Mouse (Mus musculus) spleen, postnatal 36 days (tissue): ENCODE results near the gene Igdcc4.

Source experiments
- DNase-seq, 2 experiments: peaks; one replicate each; pipeline ENCODE4 v3.0.0; 2022; ENCODE audit warnings: low spot score in 2 of 2, mixed read lengths in 1 of 2

Igdcc4 gene

DNA sequence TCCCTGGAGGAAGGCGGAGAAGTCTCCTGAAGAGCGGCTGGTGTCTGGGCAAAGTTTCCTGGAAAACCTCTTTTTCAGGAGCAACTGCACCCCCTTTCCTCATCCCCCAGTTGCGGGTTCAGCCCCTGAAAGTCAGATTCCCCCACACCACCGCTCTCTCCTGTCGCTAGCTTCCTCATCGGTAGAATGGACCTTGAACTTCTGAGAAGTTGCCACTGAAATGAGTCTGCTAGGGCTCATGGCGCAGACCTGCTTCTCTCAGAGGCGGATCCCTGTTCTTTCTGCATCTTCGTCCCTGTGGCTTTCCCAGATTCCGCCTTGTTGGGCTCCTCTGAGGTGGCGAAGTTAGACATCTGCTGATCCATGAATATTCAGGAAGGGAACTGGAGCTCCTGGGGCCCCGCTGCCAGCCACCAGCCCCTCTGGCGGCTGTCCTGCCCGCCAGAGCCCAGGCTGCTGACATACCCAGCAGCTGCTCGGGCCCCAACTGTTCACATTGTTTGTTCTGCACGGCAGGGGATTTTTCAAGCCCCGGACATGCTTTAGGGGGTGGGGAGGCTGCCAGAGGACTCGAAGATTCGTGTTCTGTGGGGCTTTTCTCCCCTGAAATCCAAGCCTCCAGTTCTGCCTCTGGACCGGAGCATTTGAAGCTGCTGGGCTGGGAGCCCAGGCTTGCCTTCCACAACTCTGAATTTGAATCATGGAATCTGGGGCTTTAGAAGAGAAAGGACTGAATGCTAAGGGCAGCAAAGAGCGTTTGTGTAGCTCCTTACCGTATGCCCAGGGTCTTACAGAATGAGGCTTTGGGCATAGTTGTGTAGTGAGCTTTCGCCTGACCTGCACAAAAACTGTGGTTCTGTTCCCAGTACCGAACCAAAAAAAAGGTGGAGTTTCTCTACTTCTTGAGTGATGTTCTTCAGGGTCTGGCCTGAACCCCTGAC is 8.1 kb downstream of the Igdcc4 start:
- no peak for DNase-seq

DNA sequence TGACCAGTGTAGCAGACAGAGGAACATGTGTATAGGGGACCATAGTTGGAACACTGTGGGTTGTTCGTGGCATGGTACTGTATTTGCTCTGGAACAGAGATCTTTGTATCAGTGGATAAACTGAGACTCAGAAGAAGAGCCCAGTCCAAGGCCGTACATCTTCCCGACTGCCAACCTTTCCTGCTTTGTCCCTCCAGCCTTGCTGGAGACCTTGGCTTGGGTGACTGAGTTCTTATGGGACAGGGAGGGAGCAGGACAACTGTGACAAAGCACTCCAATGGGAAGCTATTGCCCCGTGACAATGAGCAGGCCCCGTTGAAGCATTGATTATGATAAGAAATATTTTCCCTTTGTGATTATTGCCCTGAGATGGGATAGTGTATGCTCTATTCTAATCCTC is 10.4 kb downstream of the Igdcc4 start:
- DNase-seq = no peak

DNA sequence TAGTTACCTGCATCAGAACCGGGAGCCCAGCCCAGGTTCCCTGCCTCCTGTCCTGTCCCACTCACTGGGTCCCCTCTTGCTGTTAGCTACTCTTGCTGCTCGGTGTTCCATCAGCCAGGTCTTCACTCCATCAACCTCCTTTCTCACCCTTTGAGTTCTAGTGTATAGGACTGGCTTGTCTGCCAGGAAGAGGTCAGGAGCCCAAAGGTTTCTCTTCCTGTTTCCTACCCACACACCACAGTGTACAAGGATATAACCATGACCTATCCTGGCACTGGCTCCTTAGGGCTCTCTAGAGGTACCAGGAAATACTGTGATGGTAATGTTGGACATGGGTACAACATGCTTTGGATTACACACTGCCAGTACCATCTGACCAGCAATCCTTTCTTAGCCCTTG is 12.4 kb downstream of the Igdcc4 start:
- DNase-seq = no peak

DNA sequence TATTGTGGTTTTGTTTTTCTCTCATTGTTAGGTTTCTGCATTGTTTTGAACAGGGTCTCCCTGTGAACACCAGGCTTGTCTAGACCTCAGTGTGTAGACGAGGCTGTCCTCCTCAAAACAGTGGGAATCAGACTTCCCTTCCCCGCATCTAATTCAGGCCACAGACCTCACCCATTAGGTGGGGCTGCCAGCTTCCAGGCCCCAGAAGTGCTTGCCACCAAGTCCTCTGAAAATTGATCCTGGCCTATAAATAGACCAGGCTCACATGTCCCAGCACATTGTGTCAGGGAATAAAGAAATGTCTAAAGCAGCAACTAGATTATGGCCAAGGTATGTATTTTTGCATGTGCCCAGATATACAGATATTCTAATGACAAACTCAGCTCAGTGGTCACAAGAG is 14.6 kb downstream of the Igdcc4 start:
- DNase-seq = no peak

DNA sequence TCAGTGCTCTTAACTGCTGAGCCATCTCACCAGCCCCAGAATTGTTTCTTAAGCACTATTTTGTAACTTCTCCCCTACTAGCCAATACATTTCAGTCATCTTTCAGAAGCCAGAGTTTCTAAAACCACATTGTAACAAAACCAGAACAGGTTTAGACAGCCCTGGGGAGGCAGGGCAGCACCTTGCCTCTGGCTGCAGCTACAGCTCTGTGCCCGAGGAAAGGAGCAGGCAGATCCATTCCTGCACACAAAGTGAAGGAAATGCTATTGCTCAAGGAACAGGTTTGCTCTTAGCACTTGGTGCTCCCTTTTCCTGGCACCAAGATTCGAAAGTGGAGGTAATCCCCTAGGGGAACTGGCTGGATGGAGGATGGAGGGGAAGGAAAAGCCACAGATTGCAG is 16.2 kb downstream of the Igdcc4 start:
- DNase-seq = no peak

DNA sequence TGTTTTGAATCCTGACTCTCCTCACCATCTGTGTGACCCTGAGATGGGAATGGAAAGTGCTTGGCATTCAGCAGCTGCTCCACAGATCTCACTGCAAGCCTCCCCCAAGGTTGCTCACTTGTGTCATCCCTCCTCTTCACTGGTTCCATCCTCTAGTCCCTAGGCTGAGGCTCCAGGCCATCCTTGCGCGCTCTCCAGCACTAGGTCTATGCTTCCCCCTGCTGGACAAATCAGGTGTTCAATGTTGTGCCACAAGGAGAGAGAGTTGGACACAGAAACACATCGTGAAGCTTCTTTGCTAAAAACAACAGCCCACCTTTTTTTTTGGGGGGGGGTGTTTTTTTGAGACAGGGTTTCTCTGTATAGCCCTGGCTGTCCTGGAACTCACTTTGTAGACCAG is 19.6 kb downstream of the Igdcc4 start:
- DNase-seq = peak; percentile 42 to 48

DNA sequence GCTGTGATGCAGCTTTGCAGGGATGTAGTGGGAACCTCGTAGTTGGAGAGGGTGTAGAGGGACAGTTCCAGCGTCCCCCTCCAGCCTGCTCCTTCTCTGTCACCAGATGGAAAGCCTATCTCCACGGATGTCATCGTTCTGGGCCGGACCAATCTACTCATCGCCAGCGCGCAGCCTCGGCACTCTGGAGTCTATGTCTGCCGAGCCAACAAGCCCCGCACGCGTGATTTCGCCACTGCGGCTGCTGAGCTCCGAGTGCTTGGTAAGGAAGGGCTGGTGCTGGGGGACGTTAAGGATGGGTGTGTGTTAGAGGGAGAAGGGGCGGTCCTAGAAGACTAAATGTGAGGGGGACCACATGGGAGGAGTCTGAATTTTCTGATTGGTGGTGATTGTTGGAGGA is 21.3 kb downstream of the Igdcc4 start:
- no peak for DNase-seq

DNA sequence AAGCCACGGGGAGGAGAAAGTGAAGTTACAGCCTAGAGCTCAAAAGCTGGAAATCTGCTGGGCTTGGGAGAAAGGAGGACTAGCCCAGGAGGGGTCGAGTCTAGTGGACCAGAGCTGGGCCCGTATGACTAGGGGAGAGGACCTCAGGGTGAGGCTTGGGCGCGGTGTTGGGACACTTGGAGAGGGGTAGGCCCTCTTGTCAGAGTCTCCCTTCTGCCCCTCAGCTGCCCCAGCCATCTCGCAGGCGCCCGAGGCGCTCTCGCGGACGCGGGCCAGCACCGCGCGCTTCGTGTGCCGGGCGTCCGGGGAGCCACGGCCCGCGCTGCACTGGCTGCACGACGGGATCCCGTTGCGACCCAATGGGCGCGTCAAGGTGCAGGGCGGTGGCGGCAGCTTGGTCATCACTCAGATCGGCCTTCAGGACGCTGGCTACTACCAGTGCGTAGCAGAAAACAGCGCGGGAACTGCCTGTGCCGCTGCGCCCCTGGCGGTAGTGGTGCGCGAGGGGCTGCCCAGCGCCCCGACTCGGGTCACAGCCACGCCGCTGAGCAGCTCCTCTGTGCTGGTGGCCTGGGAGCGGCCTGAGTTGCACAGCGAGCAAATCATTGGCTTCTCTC is 22.4 kb downstream of the Igdcc4 start:
- DNase-seq = peak; percentile 15 to 27

DNA sequence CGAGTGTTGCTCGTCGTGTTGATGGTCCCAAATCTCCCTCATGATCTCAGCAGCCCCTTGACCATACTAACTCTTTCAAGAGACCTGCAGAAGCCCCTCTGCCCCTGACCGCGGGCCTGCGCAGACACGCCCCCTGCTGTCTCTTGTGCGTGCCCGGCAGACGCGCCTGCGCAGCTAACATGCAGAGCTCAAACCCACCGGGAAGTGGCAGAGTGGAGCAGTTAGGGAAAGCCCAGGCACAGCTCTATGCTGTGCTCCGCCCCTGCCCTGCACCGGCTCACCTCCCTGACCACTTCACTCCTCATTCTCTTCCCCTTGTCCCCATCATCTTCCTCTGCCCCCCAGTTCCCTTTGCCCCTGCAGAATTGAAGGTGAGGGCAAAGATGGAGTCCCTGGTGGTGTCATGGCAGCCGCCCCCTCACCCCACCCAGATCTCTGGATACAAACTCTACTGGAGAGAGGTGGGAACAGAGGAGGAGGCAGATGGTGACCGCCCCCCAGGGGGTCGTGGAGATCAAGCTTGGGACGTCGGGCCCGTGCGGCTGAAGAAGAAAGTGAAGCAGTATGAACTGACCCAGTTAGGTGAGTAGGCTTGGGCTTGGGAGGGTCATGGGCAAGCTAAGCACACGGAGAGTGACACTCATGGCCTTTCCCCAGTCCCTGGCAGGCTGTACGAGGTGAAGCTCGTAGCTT is 27.0 kb downstream of the Igdcc4 start:
- DNase-seq = peak; percentile 37 to 51

DNA sequence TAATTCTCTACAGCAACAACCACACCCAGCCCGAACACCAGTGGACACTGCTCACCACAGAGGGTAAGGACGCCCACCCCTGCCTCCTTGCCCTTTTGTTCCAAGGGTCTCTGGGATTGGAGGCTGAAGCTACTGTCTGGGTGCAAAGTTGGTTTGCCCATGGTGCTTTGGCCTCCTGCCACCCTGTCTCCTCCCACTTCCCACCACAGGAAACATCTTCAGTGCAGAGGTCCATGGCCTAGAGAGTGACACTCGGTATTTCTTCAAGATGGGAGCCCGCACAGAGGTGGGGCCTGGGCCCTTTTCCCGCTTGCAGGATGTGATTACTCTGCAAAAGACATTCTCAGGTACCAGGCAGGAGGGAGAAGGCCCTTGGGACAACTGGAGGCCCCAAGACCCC is 30.4 kb downstream of the Igdcc4 start:
- DNase-seq = no peak

DNA sequence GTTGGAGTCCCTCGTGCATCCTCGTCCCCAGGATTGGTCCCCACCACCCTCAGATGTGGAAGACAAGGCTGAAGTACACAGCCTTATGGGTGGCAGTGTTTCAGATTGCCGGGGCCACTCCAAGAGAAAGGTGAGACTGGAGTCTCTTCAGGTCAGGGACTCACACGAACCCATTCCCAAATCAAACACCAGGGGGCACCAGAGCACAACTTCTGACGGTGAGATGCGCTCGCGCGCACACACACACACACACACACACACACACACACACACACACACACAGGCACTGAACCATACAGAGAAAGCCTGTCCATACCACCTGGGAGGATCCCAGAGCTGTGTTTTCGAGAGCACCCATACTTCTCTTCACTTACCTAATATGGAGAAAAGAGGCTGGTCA is 32.5 kb downstream of the Igdcc4 start:
- DNase-seq = peak; percentile 50 to 64

DNA sequence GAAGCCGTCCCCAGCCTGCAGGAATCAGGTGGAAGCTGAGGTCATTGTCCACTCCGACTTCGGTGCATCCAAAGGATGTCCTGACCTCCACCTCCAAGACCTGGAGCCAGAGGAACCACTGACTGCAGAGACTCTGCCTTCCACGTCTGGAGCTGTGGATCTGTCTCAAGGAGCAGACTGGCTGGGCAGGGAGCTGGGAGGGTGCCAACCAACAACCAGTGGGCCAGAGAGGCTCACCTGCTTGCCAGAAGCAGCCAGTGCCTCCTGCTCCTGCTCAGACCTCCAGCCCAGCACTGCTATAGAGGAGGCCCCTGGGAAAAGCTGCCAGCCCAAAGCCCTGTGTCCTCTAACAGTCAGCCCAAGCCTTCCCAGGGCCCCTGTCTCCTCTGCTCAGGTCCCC is 33.8 kb downstream of the Igdcc4 start:
- DNase-seq = no peak

DNA sequence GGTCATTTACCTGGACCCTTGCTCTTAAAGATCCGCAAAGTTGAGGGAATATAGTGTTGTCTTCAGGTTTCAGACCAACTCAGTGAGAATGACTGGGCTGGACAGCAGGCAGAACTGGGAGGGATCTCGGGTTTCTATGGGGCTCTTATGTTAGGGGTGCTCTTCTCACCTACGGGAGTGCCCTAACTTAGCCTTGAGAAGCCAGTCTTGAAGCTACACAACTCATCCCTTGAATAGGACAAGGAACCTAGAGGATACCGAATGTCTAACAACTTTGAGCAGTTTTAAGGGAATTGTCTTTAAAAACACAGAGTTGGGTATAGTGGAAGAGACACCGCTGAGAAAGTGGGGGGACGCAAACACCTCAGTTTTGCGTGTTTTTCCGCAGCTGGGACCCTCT is 39.2 kb downstream of the Igdcc4 start:
- DNase-seq = no peak

DNA sequence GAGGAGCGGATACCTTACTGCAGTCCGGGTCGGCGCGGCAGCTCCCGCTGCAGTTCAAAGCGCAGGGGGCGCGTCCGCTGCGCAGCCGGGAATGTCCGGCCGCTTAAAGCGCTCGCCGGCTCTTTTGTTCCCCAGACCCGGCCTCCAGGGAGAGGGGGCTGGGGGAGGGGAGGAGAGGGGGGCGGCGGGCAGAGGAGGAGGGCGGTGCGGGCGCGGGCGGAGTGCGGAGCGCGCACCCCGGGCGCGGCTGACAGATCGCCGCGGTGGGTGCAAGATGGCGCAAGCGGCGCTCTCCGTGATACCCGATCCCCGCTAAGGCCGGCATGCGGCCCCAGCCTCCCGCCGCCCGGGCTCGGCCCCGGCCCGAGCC is 39.6 kb downstream of the Igdcc4 start, which contains the start of gene Igdcc3:
Gene Igdcc3 (plus strand): TSS at position 254 of the 370 bp plus-strand sequence.
- no peak for DNase-seq

DNA sequence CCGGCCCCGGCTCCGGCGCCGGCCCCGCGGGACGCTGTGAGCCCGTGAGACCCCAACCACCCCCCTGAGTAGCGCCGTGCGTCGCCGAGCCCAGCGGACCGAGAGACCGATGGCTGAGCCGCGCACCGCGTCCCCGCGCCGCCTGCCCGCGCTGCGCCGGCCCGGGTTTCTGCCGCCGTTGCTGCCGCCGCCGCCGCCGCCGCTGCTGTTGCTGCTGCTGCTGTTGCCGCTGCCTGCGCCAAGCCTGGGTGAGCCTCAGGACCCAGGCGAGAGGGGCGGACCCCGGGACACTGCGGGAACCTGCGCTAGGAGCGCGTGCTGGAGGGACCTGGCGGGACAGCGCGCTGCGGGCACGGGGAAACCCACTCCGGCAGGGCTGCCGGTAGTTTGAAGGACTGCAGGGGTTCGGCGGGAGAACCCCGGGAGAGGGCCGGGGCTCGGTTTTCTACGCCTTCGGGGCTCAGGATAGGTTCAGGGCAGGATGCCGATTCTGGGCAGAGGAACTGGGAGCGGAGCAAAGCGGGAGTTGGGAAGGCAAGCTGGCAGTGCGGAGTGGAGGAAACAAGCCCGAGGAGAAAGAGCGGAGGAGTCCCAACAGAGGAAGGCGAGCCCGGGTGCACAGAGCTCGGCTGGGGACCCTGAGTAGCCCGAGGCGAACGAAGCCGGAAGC is 40.2 kb downstream of the Igdcc4 start:
- DNase-seq = no peak

DNA sequence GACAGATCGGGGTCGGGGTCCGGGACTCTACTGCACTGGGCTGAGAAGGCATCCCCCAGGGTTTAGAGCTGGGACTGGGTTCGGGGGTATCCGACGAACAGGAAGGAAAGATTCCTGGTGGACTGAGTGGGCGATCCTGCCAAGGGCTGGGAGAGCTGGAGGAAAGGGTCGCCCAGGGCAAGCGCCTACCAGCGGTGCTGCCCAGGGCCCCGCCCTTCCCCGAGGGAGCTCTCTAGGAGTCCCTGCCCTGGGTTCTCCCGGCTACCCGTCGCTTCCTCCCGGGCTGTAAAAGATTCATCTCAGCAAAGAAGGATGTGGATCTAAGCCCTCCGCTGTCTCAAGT is 40.7 kb downstream of the Igdcc4 start:
- DNase-seq = no peak

DNA sequence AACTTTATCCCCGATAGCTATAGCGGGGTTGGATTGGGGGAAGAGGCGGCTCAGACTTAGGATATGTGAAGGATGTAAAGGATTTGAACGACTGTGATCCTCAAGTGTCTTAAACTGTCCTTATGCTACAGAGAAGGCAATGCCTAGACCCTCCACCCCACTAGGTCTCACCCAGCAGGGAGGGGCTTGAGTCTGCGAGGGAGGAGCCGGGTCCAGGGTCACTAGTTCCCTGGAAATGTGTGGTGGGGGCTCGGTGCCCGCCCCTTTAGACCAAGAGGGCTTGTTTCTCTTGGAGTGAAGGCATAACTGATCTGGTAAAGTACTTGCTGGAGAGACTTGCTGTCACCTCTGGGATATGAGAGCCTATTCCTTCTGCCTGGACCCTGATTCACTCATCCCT is 41.1 kb downstream of the Igdcc4 start:
- DNase-seq = no peak

DNA sequence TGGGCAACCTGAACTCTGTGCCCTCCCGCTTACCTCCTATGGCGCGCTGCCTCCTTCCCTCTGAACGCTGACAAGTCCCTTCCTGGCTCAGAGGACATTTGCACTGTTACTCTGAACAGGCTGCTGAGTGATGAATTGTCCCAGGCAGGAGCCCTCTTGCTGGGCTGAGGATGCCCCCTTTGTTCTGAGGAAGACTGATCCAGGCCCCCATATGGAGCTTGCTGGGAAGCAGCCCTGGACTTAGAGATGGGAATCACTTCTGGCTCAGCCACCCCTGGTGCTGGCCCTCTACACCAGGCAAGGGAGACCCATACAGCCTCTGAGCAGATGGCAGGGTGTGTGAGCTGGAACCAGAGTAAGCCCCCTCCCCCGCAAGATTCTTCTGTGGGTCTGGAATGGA is 44.7 kb downstream of the Igdcc4 start:
- no peak for DNase-seq

DNA sequence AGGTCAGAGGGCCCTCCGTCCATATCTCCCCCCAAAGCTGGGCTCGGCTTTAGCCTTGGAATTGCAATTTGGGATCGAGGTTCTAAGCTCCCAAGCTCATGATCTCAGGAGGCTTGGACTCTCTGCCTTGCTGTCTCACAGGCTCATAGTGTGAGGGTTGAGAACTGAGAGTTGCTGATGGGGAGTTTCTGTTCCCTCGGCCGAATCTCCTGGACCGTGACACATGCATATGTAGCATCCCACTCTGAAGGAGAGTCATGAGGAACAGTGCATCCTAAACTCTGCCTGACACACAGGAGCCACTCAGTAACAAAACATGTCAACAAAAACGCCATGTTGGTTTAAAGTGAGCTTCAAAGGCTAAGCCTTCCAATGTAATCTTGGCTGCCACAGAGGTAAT is 47.2 kb downstream of the Igdcc4 start:
- DNase-seq = no peak

DNA sequence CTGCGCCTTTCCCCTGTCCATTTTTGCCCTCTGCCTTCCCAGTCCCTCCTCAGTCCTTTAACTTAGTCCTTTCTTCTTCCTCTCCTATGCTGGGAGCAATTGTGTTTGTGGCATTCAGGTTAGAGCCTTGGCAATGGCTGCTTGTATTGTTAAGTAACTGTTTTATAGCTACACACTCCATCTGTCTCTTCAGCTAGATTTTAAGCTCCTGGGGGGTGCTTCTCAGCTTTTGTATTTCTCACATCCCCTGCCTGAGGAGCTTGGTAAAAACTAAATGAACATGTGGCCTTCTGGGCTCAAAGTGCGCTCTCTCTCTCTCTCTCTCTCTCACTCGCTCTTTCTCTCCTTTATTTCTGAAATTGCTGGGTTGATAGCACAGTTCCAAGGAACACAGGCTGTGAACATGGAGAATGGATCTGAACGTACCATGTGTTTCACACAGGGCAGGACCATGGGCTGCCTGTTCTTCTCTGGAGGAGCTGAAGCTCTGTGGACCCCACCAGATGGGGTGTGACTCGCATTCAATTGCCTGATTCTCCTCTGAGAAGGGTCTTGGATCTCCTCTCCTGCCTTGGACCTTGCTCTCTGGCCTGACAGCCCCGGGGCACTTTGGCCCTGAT is 51.5 kb downstream of the Igdcc4 start:
- no peak for DNase-seq

DNA sequence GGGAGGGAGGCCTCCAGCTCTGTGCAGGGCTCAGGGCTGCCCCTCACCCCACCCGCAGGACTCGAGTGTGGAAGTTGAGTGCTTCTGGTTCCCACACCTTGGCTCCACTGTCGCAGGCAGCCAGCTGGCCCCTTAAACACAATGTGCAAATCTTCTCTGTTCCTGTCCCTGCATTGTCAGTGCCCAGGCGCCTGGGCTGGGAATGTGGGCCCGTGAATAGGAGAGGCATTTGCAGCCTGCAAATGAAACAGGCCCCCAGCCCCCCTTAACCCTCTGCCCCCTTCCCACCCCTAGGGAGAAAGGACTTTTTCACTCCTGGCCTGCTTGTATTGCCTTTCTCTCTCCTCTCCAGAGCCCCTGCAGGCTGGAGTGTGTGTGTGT is 52.0 kb downstream of the Igdcc4 start:
- no peak for DNase-seq
